Mouse (Mus musculus): ENCODE data around the gene Zfp446.
"Not testable (repeated sequence)": the region's sequence is repeated elsewhere in the genome, so short reads cannot be mapped to it uniquely, and the experiment has no call there.

The Zfp446 gene

DNA sequence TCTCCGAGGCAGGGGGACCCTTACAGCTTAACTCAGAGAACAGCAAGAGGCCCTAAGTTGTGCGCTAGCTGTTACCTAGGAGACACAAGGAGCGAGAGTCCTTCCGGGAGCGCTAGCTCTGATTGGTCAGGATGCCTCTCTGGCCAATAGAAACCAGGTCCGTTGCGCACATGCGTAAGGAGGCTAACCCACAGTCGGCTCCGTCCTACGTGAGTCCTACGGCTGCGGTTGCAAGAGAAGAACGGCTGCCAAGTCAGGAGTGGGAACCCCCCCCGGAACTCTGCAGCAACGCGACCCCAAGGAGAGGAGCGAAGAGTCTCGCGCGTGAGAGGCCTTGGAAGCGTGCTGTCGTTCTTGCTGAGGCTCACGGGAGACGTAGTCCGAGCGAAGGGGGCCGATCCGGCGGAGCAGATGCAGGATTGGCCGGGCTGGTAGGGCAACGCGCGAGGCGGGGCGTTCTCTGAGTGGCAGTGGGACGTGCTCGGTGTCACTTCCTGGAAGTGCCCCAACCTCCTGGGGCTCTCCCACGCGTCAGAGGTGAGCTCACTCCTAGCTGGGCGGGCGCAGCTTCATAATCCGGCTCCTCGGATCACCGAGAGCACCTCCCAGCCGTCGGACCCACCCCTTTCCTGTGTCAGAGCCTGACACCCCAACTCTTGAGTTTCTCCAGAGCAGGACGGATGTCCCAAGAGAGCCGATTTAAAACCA is at the start of gene Zfp446:
Gene Zfp446, plus strand, starts transcription at position 167 of the 708 bp plus-strand sequence.
- DNase-seq (ENCODE audit: low spot score), result peak; percentile 99

DNA sequence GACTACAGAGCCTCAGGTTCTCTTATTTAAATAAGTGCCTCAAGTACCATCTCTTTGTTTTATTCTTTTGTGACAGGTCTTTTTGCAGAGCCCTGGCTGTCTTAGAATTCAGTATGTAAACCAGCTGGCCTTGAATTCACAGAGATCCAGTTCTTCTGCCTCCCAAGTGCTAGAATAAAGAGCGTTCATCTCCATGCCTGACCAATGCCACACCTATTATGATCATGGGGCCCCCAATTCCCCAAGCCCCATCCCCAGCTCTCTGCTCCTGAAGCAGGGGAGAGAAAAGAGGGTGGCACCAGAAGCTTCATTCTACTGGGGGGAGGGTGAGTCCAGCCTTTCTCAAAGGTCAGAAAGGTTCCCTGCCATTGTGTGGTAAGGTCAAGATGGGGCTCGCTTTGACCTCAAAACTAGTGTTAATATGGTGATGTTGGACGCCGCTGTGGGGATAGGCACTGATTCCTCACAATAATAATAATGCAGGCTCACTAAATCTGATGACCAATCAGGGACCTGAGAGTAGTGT is 44.0 kb upstream of the Zfp446 start:
- DNase-seq (ENCODE audit: low spot score), result no peak

DNA sequence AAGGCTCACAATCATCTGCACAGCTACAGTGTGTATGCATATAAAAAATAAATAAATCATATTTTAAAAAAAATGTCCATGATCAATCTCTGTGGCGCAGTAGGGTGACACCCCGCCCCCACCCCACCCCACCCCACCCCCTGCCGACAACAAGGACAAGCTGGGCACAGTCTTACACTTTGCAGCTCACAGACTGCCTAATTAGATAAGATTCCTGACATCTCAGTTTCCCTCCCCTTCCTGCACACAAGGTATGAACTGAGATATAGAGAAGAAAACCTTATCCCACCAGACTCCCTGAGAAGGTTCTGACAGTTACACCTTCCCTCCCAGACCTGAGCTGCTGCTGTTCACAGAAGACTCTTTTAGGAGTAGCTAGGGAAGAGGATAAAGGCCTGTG is 42.8 kb upstream of the Zfp446 start:
- no peak for DNase-seq (ENCODE audit: low spot score)

DNA sequence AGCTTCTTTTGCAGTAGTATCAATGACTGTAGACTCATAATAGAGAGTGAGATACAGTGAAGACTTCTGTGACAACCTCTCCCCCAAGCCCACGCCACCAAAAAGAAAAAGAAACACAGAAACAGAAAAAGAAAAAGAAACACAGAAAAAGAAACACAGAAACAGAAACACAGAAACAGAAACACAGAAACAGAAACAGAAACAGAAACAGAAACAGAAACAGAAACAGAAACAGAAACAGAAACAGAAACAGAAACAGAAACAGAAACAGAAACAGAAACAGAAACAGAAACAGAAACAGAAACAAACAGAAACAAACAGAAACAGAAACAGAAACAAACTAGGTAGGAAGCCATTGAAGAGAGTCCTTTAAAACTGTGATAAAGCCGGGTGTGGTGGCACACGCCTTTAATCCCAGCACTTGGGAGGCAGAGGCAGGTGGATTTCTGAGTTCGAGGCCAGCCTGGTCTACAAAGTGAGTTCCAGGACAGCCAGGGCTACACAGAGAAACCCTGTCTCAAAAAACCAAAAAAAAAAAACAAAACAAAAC is 40.3 kb upstream of the Zfp446 start:
- DNase-seq (ENCODE audit: low spot score), result not testable (repeated sequence)

DNA sequence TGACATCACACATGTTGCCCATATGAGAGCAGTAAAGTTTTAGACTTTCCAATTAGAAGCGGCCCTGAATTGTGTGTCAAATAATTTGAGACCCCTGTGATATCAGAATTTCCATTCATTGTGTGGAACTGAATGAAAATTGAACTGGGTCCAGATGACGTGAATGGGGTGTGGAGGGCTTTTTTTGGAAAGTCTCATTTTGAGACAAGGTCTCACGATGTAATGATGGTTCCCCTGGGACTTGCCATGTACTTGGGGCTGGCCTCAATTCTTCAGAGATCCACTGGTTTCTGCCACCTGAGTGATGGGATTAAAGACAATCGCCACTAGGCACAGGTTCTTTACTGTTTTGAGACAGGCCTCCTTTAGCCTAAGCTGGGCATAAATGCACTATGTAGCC is 37.0 kb upstream of the Zfp446 start:
- no peak for DNase-seq (ENCODE audit: low spot score)

DNA sequence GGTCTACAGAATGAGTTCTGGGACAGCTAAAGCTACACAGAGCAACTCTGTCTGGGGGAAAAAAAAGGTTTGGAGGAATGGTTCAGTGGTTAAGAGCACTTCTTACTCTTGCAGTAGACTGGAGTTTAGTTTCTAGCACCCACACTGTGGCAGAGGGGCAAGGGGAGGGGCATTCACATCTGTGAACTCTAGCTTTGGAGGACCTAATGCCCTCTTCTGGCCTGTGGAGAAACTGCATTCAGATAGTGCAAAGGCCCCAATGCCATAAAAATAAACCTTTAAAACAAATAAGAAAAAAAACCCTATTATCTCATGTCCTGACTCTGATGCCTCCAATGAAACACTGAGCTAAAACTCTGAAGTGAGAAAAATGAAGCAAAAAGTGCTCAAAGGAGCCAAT is 34.2 kb upstream of the Zfp446 start:
- peak; percentile 36 for DNase-seq (ENCODE audit: low spot score)

DNA sequence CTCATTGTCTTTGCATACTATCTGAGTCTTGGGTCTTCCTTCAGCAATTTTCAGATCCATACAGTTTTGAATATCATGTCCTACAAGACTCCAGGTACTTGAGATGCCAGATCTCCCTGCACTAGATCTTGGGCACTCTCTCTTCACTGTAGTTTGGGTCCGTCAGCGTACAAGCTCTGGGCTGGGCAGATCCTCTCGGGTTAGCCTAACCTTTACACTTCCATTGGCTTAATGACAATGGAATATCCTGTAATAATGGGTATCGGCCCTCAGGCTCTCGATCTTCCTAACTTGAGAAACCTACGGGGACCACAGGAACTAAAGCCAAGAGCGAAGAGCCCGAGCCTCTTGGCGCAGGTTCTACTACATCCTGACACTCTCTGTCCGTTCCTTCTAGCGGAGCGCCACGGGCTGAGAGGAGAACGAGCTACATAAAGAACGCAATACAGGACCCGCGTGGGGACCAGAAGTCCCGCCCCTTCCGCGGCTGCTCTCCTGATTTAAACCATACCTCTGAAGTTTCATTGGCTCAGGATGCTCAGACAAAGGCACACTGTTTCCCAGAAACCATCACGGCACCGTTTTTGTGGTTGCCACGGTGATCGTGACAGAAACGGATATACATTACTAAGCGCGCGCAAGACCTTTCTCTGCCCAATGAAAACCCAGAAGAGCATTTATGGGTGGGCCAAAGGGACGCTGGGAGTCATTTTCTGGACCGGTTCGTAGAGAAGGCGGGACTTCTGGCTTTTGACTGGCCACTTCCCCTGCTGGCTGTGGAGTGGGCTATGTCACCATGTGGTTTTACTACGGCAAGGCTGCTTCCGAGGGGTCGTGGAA is 28.4 kb upstream of the Zfp446 start:
- DNase-seq (ENCODE audit: low spot score), result peak; percentile 99

DNA sequence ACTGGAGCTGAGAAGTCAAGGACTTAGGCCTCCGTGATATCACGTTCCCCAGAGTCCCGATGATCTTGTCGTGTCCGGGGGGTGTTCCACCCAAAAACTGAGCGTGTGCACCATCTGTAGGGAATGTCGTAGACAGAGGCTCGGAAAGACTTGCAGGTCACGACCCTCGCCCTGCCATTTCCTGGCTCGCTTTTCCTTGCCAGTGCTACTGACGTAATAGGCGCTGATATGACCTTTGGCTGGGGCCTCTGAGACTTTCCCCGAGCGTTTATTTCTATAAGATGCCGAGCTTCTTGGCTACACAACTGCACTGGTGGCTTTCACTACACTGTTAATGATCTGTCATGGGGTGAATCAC is 27.8 kb upstream of the Zfp446 start:
- peak; percentile 84 for DNase-seq (ENCODE audit: low spot score)

DNA sequence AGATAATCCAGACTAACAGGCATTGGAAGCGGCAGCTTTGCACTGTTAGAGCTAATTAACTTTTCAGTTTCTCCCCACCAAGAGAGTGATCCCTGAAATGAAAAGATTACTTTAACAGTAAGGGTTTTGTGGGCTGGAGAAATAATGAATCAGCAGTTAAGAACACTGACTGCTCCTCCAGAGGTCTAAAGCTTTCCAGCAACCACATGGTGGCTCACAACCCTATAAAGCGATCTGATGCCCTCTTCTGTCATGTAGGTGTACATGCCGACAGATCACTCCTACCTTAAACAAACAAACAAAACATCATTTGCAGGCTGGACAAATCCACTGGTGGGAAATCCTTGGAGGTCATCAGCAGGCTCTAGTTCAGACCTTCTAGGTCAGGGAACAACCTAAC is 22.8 kb upstream of the Zfp446 start:
- DNase-seq (ENCODE audit: low spot score), result no peak

DNA sequence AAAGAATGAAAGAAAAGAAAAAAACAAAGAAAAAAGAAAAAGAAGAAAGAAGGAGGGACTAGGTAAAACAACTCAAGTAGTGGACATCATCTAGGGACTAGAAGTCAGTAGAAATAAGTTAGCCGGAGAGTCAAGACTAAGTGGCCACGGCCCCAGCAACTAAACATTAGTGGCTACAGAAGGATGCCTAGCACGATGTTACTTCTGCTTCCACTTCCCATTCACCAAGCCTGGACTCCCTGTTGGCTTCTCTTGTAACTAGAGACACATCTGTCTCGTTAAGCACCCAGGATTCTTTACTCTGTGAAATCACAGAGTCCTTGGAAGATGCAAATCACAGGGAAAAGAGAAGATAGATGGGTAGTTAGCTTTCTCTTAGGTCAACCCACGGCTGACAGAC is 20.1 kb upstream of the Zfp446 start:
- no peak for DNase-seq (ENCODE audit: low spot score)

DNA sequence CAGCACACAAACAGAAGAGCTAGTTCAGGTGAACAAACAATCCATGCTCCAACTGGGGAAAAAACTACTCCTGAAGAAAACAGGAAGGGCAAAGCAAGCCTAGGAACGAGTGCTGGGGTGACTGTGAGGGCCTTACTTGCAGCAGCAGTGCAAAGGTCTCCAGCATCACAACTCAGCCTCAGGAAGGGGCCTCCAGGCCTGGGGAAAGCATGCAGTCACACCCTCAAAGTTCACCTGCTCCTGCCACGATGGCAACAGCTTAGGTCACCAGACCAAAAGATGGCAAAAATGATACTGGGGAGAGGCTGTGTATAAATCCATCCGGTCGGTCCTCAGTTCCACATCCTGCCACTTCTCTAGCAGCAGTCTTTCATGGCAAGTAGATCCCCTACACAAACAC is 18.7 kb upstream of the Zfp446 start:
- DNase-seq (ENCODE audit: low spot score), result no peak

DNA sequence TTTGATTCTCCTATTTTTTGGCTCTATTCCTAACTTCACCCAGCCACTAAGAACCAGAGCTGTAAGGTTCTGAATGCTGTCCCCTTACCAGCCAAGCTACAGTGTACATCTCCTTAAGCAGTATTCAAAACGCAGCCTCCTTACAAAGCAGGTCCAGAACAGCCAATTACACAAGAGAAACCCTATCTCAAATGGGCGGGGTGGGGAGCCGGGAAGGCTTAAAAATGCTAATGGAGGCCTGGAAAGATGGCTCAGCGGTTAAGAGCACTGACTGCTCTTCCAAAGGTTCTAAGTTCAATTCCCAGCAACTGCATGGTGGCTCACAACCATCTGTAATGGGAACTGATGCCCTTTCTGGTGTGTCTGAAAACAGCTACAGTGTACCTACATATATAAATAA is 17.9 kb upstream of the Zfp446 start:
- no peak for DNase-seq (ENCODE audit: low spot score)

DNA sequence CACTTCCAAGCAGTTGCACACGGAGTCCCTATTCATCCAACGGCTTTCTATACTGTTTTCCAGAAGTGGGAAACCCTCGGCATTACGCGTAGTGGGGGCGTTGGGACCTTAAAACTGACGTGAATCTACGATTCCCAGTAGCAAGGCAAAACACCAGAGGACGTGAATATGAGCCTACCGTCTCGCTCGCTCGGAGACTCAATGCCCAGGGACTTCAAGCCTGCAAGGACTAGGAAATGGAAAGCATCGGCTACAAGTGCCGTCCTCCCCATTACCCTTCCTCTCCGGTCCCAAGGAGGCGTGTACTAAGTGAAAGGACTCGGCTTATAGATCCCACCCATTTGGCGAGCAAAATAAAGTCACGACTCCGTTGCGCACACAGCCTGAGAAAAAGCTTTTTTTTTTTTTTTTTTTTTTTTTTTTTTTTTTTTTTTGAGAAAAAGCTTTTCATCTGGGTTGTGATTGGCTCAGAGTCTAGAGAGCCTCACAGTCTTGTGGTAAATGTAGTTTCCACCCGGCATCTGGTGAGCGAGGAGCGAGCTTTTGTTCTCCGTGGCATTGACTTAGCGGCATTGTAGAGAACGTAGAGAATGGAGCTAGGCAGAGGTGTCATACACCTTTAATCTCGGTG is 16.0 kb upstream of the Zfp446 start:
- DNase-seq (ENCODE audit: low spot score), result peak; percentile 85

DNA sequence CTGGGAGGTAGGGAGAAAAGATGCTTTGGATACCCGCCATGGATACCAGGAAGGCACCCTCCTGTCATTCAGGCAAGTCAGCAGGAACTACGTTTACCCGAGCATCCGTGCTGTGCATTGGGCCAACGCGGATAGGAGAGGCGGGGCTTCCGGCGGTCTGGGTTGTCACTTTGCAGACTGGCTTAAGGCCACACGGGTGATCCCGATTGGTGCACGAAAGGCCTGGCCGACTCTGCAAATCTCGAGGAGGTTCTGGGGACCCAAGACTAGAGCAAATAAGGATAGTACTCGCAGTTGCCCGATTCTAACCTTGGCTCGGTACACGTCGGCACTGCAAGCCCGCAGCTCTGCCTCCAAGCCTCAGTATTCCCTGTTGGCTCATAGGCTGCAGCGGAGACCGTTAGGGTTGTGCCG is 12.0 kb upstream of the Zfp446 start, which contains the start of gene Zfp324:
Gene Zfp324, plus strand, starts transcription at position 161 of the 414 bp plus-strand sequence.
- peak; percentile 94 for DNase-seq (ENCODE audit: low spot score)

DNA sequence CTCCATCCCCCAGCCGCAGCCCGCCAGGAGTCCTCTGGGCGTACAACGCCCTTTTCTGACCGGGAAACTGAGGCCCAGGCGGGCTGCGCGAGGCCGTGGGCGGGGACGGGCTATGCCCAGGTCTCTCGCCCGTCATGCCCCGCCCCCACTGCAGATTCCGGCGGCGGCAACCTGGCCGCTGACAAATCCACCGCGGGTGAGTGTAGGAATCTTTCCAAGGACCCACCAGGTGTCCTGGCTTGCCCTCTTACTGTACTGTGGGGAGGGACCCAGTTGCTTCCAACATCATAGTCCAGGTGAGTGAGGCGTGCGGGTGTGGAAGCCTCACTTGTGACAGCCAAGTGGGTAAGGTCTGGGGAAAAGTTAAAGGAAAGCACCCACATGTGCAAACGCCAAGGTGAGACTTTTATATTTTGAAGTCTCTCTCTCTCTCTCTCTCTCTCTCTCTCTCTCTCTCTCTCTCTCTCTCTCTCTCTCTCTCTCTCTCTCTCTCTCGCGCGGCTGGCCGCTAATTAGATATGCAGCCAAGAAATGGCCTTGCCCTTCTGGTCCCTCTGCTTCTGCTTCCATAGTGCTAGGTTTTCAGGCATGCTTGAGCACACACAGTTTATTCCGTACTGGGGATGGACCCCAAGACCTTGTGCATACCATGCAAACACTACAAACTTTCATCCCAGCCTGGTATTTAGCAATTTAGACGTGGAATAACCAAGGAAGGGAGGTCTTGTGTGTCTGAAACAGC is 11.4 kb upstream of the Zfp446 start:
- peak; percentile 47 for DNase-seq (ENCODE audit: low spot score)

DNA sequence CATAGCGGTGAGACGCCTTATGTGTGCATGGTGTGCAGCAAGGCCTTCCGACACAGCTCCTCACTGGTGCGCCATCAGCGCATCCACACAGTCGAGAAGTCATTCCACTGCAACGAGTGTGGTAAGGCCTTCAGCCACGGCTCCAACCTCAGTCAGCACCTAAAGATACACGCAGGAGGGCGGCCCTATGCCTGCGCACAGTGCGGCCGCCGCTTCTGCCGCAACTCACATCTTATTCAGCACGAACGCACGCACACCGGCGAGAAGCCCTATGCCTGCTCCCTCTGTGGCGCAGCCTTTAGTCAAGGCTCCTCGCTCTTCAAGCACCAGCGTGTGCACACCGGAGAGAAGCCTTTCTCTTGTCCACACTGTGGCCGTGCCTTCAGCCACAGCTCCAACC is 6.7 kb upstream of the Zfp446 start:
- DNase-seq (ENCODE audit: low spot score), result no peak

DNA sequence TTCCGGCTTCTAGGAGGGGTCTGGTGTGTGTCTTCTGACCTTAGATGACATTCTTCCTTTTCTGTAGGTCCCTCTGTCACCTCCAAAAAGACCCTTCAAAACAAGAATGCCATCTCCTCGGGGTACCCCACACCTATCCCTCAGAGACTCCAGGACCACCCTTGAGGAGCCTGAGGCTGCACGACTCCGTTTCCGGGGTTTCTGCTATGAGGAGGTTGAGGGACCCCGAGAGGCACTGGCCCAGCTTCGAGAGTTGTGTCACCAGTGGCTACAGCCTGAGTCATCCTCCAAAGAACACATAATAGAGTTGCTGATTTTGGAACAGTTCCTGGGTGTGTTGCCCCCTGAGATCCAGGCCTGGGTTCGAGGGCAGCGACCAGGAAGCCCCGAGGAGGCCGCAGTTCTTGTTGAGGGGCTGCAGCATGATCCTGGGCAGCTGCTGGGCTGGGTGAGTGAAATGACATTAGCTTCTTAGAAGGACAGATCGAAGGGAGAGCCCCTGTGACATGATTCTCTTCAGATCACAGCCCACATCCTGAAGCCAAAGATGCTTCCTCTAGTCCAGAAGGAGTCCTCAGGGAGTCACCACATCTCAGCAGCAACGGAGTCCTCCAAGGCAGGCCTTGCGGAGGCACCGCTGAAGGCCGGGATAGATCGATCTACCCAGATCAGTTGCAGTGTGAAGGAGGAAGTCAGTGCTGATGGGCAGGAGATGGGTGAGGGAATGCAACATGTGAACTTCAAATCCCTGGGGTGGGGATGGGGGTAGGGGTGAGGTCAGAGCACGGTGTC is 1.5 kb downstream of the Zfp446 start:
- no peak for DNase-seq (ENCODE audit: low spot score)

DNA sequence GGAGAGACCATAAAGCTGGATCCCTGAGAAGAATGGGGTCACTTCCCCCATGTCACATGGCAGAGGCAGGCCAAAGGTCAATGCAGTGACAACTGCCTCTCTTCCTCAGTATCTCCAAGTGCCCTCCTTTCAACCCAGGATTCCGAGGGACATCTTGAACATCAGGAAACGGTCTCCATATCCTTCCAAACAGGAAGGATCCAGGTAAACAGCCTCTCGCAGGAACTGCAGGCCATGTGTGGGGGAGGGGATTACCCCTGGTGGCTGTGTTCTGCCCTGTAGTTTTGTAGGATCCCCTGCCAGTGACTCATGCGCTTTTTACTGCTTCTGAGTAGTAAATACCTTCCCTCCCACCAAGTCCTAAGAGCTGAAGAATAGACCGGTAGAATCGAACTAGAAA is 2.1 kb downstream of the Zfp446 start:
- DNase-seq (ENCODE audit: low spot score), result no peak

DNA sequence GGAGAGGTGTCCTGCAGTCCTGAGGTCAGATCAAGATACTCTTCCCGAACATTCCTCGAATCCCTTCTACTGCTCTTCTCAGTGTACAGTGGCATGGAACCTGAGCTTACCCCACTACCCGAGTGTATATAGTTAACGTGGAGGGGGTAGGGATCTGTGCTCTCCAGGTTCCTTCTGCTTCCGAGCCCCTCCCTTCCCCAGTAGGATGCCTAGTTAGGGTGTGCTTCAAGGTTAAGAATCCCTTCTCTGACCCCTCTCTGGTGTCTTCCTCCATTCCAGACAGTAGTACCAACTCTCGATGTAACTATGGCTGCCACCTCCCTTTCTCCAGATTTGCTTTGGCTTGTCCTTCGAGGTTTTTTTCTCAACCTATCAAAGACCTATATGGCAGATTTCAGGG is 2.6 kb downstream of the Zfp446 start:
- no peak for DNase-seq (ENCODE audit: low spot score)

DNA sequence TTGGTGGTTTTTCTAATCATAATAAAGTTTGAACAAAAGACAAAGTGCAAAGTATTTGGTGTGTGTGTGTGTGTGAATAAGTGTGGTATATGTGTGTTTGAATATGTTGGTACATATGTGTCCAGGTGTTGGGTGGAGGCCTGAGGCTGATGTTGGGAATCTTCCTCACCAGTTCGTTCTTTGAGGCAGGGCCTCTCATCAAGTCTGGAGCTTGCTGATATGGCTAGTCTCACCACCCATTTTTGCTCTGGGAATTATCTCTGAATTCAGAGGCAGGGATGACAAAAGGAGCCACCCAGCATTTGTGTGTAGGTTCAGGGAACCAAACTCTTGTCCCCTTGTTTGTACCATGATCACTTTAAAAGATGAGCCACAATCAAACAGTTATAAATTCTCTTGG is 8.1 kb downstream of the Zfp446 start:
- DNase-seq (ENCODE audit: low spot score), result no peak

DNA sequence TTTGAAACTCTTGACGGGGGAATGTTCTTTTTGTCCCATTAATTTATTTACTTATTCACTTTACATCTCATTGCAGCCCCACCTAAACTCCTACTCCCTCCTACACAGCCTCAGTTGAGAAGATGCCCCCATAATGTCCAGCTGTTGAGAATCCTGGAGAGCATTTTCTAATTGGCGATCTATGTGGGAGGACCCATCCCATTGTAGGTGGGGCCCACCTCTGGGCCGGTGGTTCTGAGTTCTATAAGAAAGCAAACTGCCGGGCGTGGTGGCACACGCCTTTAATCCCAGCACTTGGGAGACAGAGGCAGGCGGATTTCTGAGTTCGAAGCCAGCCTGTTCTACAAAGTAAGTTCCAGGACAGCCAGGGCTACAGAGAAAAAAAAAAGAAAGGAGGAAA is 9.3 kb downstream of the Zfp446 start:
- DNase-seq (ENCODE audit: low spot score), result no peak

Measured in embryo, embryonic 10 days (tissue).